Mouse (Mus musculus) testis, adult 2 months (tissue): ENCODE results near the gene Serpinb9d.

Source experiments
- CTCF ChIP-seq: fragments of 200-500 bp; IDR thresholded peaks from 2 replicates; pipeline ENCODE4 v1.5.1; 2012; ENCODE audit warnings: low read depth, mild to moderate bottlenecking, inconsistent platforms, low read length, moderate library complexity; ENCODE audit not compliant: control insufficient read depth, insufficient read depth, insufficient replicate concordance
- POLR2A ChIP-seq: fragments of 200-500 bp; IDR thresholded peaks from 2 replicates; pipeline ENCODE4 v1.6.1; 2012; ENCODE audit warnings: low read depth, mild to moderate bottlenecking, inconsistent platforms, low read length, moderate library complexity; ENCODE audit not compliant: control insufficient read depth

GRCm38 (mm10) chr13:33199740-33200139 lies 7.0 kb downstream of the Serpinb9d start:
- TF ChIP-seq POLR2A (no peak), CTCF (no peak)
